Mouse (Mus musculus) heart, adult 2 months (tissue): ENCODE measurements around the gene Rcor1. TPM values are rescaled to one million over a fixed set of nuclear protein-coding genes. Genes with fewer than 3 reads are reported as not detected.

Source experiments
- DNase-seq, 2 experiments: peaks; one replicate each; pipeline ENCODE4 v3.0.0; 2021
- H3K27ac ChIP-seq: fragments of 200-600 bp; 2 replicates; pipeline ENCODE4 v1.8.1; 2022
- H3K27me3 ChIP-seq: fragments of 200-500 bp; 2 replicates; pipeline ENCODE4 v1.6.1; 2012; ENCODE audit warnings: mild to moderate bottlenecking, low read length, inconsistent platforms, mixed read lengths; ENCODE audit not compliant: control insufficient read depth, insufficient read depth
- H3K36me3 ChIP-seq: fragments of 200-500 bp; 2 replicates; pipeline ENCODE4 v1.6.1; 2012; ENCODE audit warnings: low read length, inconsistent platforms; ENCODE audit not compliant: control insufficient read depth, insufficient read depth
- H3K4me1 ChIP-seq: fragments of 200-500 bp; 2 replicates; pipeline ENCODE4 v1.6.1; 2011; ENCODE audit warnings: low read length; ENCODE audit not compliant: control insufficient read depth, insufficient read depth
- H3K4me3 ChIP-seq: fragments of 200-600 bp; 2 replicates; pipeline ENCODE4 v1.8.1; 2022
- H3K79me2 ChIP-seq: fragments of 200-500 bp; replicated peaks from 2 replicates; pipeline ENCODE4 v1.6.1; 2012; ENCODE audit warnings: mild to moderate bottlenecking, inconsistent platforms, low read length, moderate library complexity, mixed read lengths; ENCODE audit not compliant: control insufficient read depth, insufficient read depth
- H3K9ac ChIP-seq: fragments of 200-500 bp; 2 replicates; pipeline ENCODE4 v1.6.1; 2012; ENCODE audit warnings: low read depth, mild to moderate bottlenecking, control low read depth, inconsistent platforms, low read length, mixed read lengths
- CTCF ChIP-seq: fragments of 200-600 bp; IDR thresholded peaks from 2 replicates; pipeline ENCODE4 v1.8.1; 2022; ENCODE audit warnings: antibody characterized with exemption, mild to moderate bottlenecking, moderate library complexity
- EP300 ChIP-seq: fragments of 200-500 bp; IDR thresholded peaks from 2 replicates; pipeline ENCODE4 v1.6.1; 2011; ENCODE audit warnings: low read depth, low read length, control low read depth; ENCODE audit not compliant: insufficient read depth
- POLR2A ChIP-seq: fragments of 200-500 bp; IDR thresholded peaks from 2 replicates; pipeline ENCODE4 v1.6.1; 2011; ENCODE audit warnings: mild to moderate bottlenecking, low read depth, low read length, control low read depth; ENCODE audit not compliant: insufficient read depth
- WGBS: fragments of 180-500 bp; shearing (Covaris S2); methylation state at CpG from one replicate; pipeline ENCODE4 v1.1.7; 2018; 5-methylcytosine and 5-hydroxymethylcytosine counted together
- intact Hi-C: fragments of 180-260 bp; cut with DNase I; formaldehyde crosslinking; loops from one replicate; pipeline ENCODE4 v1.15.1; 2025
- polyA plus RNA-seq: library from polyadenylated mRNA; depleted of rRNA; stranded (reverse); fragments of >200 nt; gene quantifications from 2 replicates; pipeline ENCODE4 v1.2.3, GENCODE M21; 2012
- total RNA-seq, 2 experiments: library from RNA; stranded (reverse); gene quantifications; 2 replicates each; pipeline ENCODE4 v1.2.3; 2021

Gene Rcor1
- total and polyA plus RNA-seq, 3 experiments = 5.9 to 14.8 (median 13.9) TPM

- Histone ChIP-seq H3K27me3 (no peaks in the 10 kb centered on the region), H3K79me2 (no peaks in the 10 kb centered on the region), H3K9ac (no peak overlapping the region), H3K27ac (no peak overlapping the region; the same call in 1 of the 2 replicates), H3K4me1 (no peaks in the 10 kb centered on the region), H3K36me3 (no peaks in the 10 kb centered on the region), H3K4me3 (no peak overlapping the region; the same call in 1 of the 2 replicates)
- WGBS = 79% methylated on average over 12 of the region's 12 CpGs
- TF ChIP-seq EP300 (no peak), POLR2A (no peak), CTCF (no peak)
- intact Hi-C loops = loop anchor here (1.0 to 5.0 kb wide), 2 partner anchors 45 to 56 kb away; partner anchors contain the start of gene Rcor1
- no peak for DNase-seq
Measured at GRCm38 (mm10) chr12:110992771-110993170, 46.4 kb upstream of the Rcor1 start.

DNA sequence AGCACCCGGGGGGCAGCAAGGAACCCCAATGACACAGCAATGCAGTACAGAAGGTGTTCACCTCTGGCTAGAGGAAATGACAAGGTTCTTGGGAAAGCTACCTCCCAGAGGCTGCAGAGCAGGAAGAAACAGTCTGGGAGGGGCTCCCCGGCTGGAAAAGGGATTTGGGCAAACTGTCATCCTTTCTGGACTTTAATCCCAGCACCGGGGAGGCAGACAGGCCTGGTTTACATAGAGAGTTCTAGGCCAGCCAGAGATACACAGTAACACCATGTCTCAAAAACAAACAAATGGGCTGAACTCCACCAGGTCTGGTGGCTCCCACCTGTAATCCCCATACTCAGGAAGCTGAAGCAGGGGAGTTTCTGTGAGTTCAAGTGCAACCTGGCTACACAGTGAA, 45.9 kb upstream of the Rcor1 start:
- H3K27ac ChIP-seq = no peak overlapping the region
- H3K36me3 ChIP-seq = no peaks in the 10 kb centered on the region
- H3K4me1 ChIP-seq = no peaks in the 10 kb centered on the region
- H3K4me3 ChIP-seq = no peak overlapping the region
- H3K79me2 ChIP-seq = no peaks in the 10 kb centered on the region
- DNase-seq = no peak
- H3K27me3 ChIP-seq = no peaks in the 10 kb centered on the region
- no peak overlapping the region for H3K9ac ChIP-seq
- 73% methylated on average over 3 of the region's 3 CpGs for WGBS
- TF ChIP-seq POLR2A = no peak
- no peak for TF ChIP-seq EP300
- TF ChIP-seq CTCF = no peak
- intact Hi-C loops = loop anchor here (5.0 kb wide), 1 partner anchor 44 kb away; the partner anchor contains the start of gene Rcor1

GRCm38 (mm10) chr12:110994666-110995065, 44.5 kb upstream of the Rcor1 start:
- intact Hi-C loops = loop anchor here (5.0 kb wide), 1 partner anchor 43 kb away; the partner anchor contains the start of gene Rcor1
- WGBS = 41% methylated on average over 12 of the region's 12 CpGs
- H3K9ac ChIP-seq = no peak overlapping the region
- no peaks in the 10 kb centered on the region for H3K27me3 ChIP-seq
- H3K4me3 ChIP-seq = no peak overlapping the region
- no peaks in the 10 kb centered on the region for H3K36me3 ChIP-seq
- TF ChIP-seq CTCF (no peak), EP300 (no peak), POLR2A (no peak)
- no peaks in the 10 kb centered on the region for H3K79me2 ChIP-seq
- no peak for DNase-seq
- no peak overlapping the region for H3K27ac ChIP-seq
- H3K4me1 ChIP-seq = no peaks in the 10 kb centered on the region

DNA sequence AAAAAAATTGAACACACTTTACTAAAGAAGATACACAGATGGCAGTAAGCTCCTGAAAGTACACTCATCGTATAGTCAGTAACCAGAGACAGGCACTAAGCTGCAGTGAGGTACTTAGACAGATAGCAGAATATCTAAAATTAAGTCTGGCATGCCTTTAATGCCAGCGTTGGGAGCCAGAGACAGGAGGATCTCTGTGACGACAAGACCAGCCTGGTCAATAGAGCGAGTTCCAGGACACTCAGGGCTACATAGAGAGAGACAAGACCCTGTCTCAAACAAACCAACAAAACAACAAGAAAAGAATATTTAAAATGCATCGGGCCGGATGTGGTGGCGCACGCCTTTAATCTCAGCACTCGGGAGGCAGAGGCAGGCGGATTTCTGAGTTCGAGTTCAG, 41.1 kb upstream of the Rcor1 start:
- Histone ChIP-seq H3K36me3 (no peaks in the 10 kb centered on the region), H3K4me3 (no peak overlapping the region), H3K79me2 (no peaks in the 10 kb centered on the region), H3K9ac (no peak overlapping the region), H3K27ac (no peak overlapping the region), H3K4me1 (no peaks in the 10 kb centered on the region), H3K27me3 (no peaks in the 10 kb centered on the region)
- TF ChIP-seq CTCF (no peak), EP300 (no peak), POLR2A (no peak)
- no peak for DNase-seq
- intact Hi-C loops = no loop called here
- 97% methylated on average over 11 of the region's 11 CpGs for WGBS

- TF ChIP-seq EP300 = no peak
- TF ChIP-seq POLR2A = no peak
- TF ChIP-seq CTCF = no peak
- 67% methylated on average over 2 of the region's 2 CpGs for WGBS
- H3K27me3 ChIP-seq = no peaks in the 10 kb centered on the region
- H3K36me3 ChIP-seq = no peaks in the 10 kb centered on the region
- no peaks in the 10 kb centered on the region for H3K79me2 ChIP-seq
- no peak overlapping the region for H3K27ac ChIP-seq
- no peak overlapping the region for H3K4me3 ChIP-seq
- no peaks in the 10 kb centered on the region for H3K4me1 ChIP-seq
- DNase-seq = no peak
- no peak overlapping the region for H3K9ac ChIP-seq
- intact Hi-C loops = no loop called here
Measured at GRCm38 (mm10) chr12:110999820-111000219, 39.3 kb upstream of the Rcor1 start.

- WGBS = 92% methylated on average over 7 of the region's 7 CpGs
- Histone ChIP-seq H3K79me2 (no peaks in the 10 kb centered on the region), H3K36me3 (no peaks in the 10 kb centered on the region), H3K27me3 (no peaks in the 10 kb centered on the region), H3K4me1 (no peaks in the 10 kb centered on the region), H3K27ac (no peak overlapping the region), H3K9ac (no peak overlapping the region), H3K4me3 (no peak overlapping the region)
- intact Hi-C loops = no loop called here
- no peak for TF ChIP-seq CTCF
- TF ChIP-seq POLR2A = no peak
- TF ChIP-seq EP300 = no peak
- DNase-seq = no peak
Measured at GRCm38 (mm10) chr12:111000956-111001355, 38.2 kb upstream of the Rcor1 start.
